Mouse (Mus musculus): ENCODE measurements around the gene Pnpla1. TPM values are rescaled to one million over a fixed set of nuclear protein-coding genes. Genes with fewer than 3 reads are reported as not detected.
"Not testable (repeated sequence)": the region's sequence is repeated elsewhere in the genome, so short reads cannot be mapped to it uniquely, and the experiment has no call there.

The Pnpla1 gene
- polyA plus RNA-seq, 1 experiment from 2014 or later, result 12.7 TPM

GRCm38 (mm10) chr17:28815384-28816004, 42.7 kb upstream of the Pnpla1 start:
- Histone ChIP-seq H3K9ac (ENCODE audit: low read length) (no peak overlapping the region), H3K4me3 (ENCODE audit: low read depth, low read length) (no peak overlapping the region), H3K27me3 (ENCODE audit: control insufficient read depth, insufficient read depth, low read length) (no peaks in the 10 kb centered on the region), H3K9me3 (ENCODE audit: control insufficient read depth, low read length) (no peaks in the 10 kb centered on the region), H3K4me1 (replicated peaks; ENCODE audit: control insufficient read depth, insufficient read depth) (no peaks in the 10 kb centered on the region), H3K27ac (replicated peaks) (peak overlapping the region; percentile 49; the same call in 1 of the 2 replicates), H3K4me2 (replicated peaks; ENCODE audit: low read depth) (no peak overlapping the region), H3K36me3 (ENCODE audit: control insufficient read depth, insufficient read depth, low read length) (peaks cover 21% of the 10 kb centered on the region)
- DNase-seq (ENCODE audit: low spot score) (no peak), ATAC-seq (ENCODE audit: low FRiP score, low TSS enrichment) (no peak)
- TF ChIP-seq EP300 (optimal IDR thresholded peaks at IDR 0.05) (no peak), CTCF (IDR thresholded peaks at IDR 0.05; ENCODE audit: low read depth) (no peak)
- 49% methylated on average over 10 of the region's 10 CpGs for WGBS

GRCm38 (mm10) chr17:28816326-28816725, 41.9 kb upstream of the Pnpla1 start:
- peaks cover 29% of the 10 kb centered on the region for H3K36me3 ChIP-seq (ENCODE audit: control insufficient read depth, insufficient read depth, low read length)
- H3K4me2 ChIP-seq (replicated peaks; ENCODE audit: low read depth); H3K9ac ChIP-seq (ENCODE audit: low read length); H3K4me3 ChIP-seq (ENCODE audit: low read depth, low read length); ATAC-seq (ENCODE audit: low FRiP score, low TSS enrichment); H3K27ac ChIP-seq (replicated peaks); H3K9me3 ChIP-seq (ENCODE audit: control insufficient read depth, low read length); H3K4me1 ChIP-seq (replicated peaks; ENCODE audit: control insufficient read depth, insufficient read depth); H3K27me3 ChIP-seq (ENCODE audit: control insufficient read depth, insufficient read depth, low read length); DNase-seq (ENCODE audit: low spot score): not testable (repeated sequence)
- 92% methylated on average over 9 of the region's 10 CpGs for WGBS

- no peaks in the 10 kb centered on the region for H3K4me1 ChIP-seq (replicated peaks; ENCODE audit: control insufficient read depth, insufficient read depth)
- ATAC-seq (ENCODE audit: low FRiP score, low TSS enrichment) (no peak), DNase-seq (ENCODE audit: low spot score) (no peak)
- peaks cover 29% of the 10 kb centered on the region for H3K36me3 ChIP-seq (ENCODE audit: control insufficient read depth, insufficient read depth, low read length)
- no peak overlapping the region for H3K4me2 ChIP-seq (replicated peaks; ENCODE audit: low read depth)
- 92% methylated on average over 25 of the region's 25 CpGs for WGBS
- no peak overlapping the region for H3K9ac ChIP-seq (ENCODE audit: low read length)
- no peaks in the 10 kb centered on the region for H3K9me3 ChIP-seq (ENCODE audit: control insufficient read depth, low read length)
- H3K27ac ChIP-seq (replicated peaks), result no peak overlapping the region
- no peaks in the 10 kb centered on the region for H3K27me3 ChIP-seq (ENCODE audit: control insufficient read depth, insufficient read depth, low read length)
- no peak for TF ChIP-seq EP300 (optimal IDR thresholded peaks at IDR 0.05)
- TF ChIP-seq CTCF (IDR thresholded peaks at IDR 0.05; ENCODE audit: low read depth), result no peak
- H3K4me3 ChIP-seq (ENCODE audit: low read depth, low read length), result no peak overlapping the region
Measured at GRCm38 (mm10) chr17:28816875-28817811, 41.1 kb upstream of the Pnpla1 start.

- no peak overlapping the region for H3K4me3 ChIP-seq (ENCODE audit: low read depth, low read length)
- H3K4me2 ChIP-seq (replicated peaks; ENCODE audit: low read depth), result no peak overlapping the region
- H3K36me3 ChIP-seq (ENCODE audit: control insufficient read depth, insufficient read depth, low read length), result peaks cover 35% of the 10 kb centered on the region
- DNase-seq (ENCODE audit: low spot score) (no peak), ATAC-seq (ENCODE audit: low FRiP score, low TSS enrichment) (no peak)
- H3K9me3 ChIP-seq (ENCODE audit: control insufficient read depth, low read length), result no peaks in the 10 kb centered on the region
- H3K27ac ChIP-seq (replicated peaks), result no peak overlapping the region
- no peak overlapping the region for H3K9ac ChIP-seq (ENCODE audit: low read length)
- WGBS, result 81% methylated on average over 2 of the region's 2 CpGs
- no peaks in the 10 kb centered on the region for H3K4me1 ChIP-seq (replicated peaks; ENCODE audit: control insufficient read depth, insufficient read depth)
- TF ChIP-seq EP300 (optimal IDR thresholded peaks at IDR 0.05) (no peak), CTCF (IDR thresholded peaks at IDR 0.05; ENCODE audit: low read depth) (no peak)
- no peaks in the 10 kb centered on the region for H3K27me3 ChIP-seq (ENCODE audit: control insufficient read depth, insufficient read depth, low read length)
Measured at GRCm38 (mm10) chr17:28820189-28820588, 38.0 kb upstream of the Pnpla1 start.

GRCm38 (mm10) chr17:28823004-28823745, 35.0 kb upstream of the Pnpla1 start:
- TF ChIP-seq EP300 (optimal IDR thresholded peaks at IDR 0.05), result no peak
- TF ChIP-seq CTCF (IDR thresholded peaks at IDR 0.05; ENCODE audit: low read depth), result no peak
- H3K36me3 ChIP-seq (ENCODE audit: control insufficient read depth, insufficient read depth, low read length), result peaks cover 38% of the 10 kb centered on the region
- 0 out of 2 replicates have a peak, but pooled peaks have one; percentile 39 for ATAC-seq (ENCODE audit: low FRiP score, low TSS enrichment)
- no peaks in the 10 kb centered on the region for H3K4me1 ChIP-seq (replicated peaks; ENCODE audit: control insufficient read depth, insufficient read depth)
- no peak overlapping the region for H3K27ac ChIP-seq (replicated peaks)
- H3K4me2 ChIP-seq (replicated peaks; ENCODE audit: low read depth), result no peak overlapping the region
- 88% methylated on average over 13 of the region's 13 CpGs for WGBS
- H3K9ac ChIP-seq (ENCODE audit: low read length), result no peak overlapping the region
- H3K9me3 ChIP-seq (ENCODE audit: control insufficient read depth, low read length), result no peaks in the 10 kb centered on the region
- no peak for DNase-seq (ENCODE audit: low spot score)
- no peak overlapping the region for H3K4me3 ChIP-seq (ENCODE audit: low read depth, low read length)
- no peaks in the 10 kb centered on the region for H3K27me3 ChIP-seq (ENCODE audit: control insufficient read depth, insufficient read depth, low read length)

Data from stomach, postnatal 0 days (tissue).